Comparison of ENCODE assay signal across 11 mouse cellular contexts in the genomic region with DNA sequence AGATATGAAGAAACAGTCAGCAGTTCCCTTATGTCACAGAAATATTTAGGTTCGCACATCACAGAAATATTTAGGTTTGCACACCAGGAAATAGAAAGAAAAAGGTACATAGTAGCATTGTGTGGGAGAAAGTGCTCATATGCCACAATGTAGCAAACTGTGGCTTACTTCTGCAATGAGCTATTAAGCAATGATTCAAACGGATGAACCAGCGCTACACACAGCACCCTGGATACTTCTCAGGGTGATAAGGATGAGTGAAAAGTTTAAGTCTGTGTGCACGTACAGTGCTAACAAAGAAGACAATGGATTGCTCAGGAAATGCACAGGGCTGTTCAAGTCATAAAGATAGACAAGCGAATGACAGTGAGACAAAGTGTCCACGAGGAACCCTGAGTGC.
"Had no signal": no experiment of that assay in that cellular context is flagged by ENCODE, and none has a peak within 500 bp of the region (broad histone marks: within the 10 kb centered on the region; RNA-seq: fewer than 3 reads in every experiment).

No protein-coding gene starts in this region.

- H3K9me3 ChIP-seq: limb, embryonic 12.5 days; neural tube, embryonic 15.5 days had no signal

- H3K4me3 ChIP-seq: limb, embryonic 12.5 days; myocyte; neural tube, embryonic 15.5 days had no signal

- H3K27ac ChIP-seq: kidney, postnatal 0 days; limb, embryonic 12.5 days; liver, embryonic 14.5 days; neural tube, embryonic 15.5 days had no signal

- H3K4me1 ChIP-seq: neural tube, embryonic 15.5 days had no signal

- ATAC-seq: lung, postnatal 0 days had no signal

- H3K9ac ChIP-seq: limb, embryonic 12.5 days; liver, embryonic 14.5 days; neural tube, embryonic 15.5 days had no signal

- H3K4me2 ChIP-seq: limb, embryonic 12.5 days; neural tube, embryonic 15.5 days had no signal

- DNase-seq: liver; lung, adult 2 months; right cerebral cortex, postnatal 4 days; spleen, adult 18-20 months; thymus, postnatal 36 days had no signal

- H3K27me3 ChIP-seq: limb, embryonic 12.5 days; neural tube, embryonic 15.5 days had no signal

- H3K36me3 ChIP-seq: limb, embryonic 12.5 days; neural tube, embryonic 15.5 days had no signal
